Mouse (Mus musculus) cortical plate, adult 2 months (tissue): ENCODE data around the gene Mttp.

Experiments used
- CTCF ChIP-seq: fragments of 200-500 bp; IDR thresholded peaks from 2 replicates; pipeline ENCODE4 v1.5.1; 2011; ENCODE audit warnings: mild to moderate bottlenecking, control low read depth, low read length; ENCODE audit not compliant: insufficient read depth; ENCODE audit errors: extremely low read depth
- POLR2A ChIP-seq: fragments of 200-500 bp; IDR thresholded peaks from 2 replicates; pipeline ENCODE4 v1.6.1; 2011; ENCODE audit warnings: mild to moderate bottlenecking, low read length, control low read depth; ENCODE audit not compliant: insufficient read depth; ENCODE audit errors: extremely low read depth

DNA sequence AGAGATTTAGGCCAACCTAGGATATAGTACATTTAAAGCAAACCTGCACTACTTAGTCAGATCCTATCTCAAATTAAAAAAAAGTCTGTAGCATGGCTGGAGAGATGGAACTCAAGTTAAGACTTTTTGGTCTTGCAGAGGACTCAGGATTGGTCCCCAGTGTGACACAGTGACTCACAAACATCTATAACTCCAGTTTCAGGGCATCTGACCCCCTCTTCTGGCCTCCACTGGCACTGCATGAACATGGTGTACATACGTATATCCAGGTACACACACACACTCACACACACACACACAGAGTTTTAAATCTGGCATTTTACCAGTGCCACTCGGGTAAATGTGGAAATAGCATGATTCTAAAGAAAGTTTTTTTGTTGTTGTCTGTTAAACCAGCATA, 4.0 kb upstream of the Mttp start:
- TF ChIP-seq CTCF (no peak), POLR2A (no peak)
